Mouse (Mus musculus): ENCODE measurements around the gene Slc30a1. TPM values are rescaled to one million over a fixed set of nuclear protein-coding genes. Genes with fewer than 3 reads are reported as not detected.

Slc30a1 gene
- total RNA-seq, 2 experiments from 2014 or later: 16.6 to 21.0 TPM

DNA sequence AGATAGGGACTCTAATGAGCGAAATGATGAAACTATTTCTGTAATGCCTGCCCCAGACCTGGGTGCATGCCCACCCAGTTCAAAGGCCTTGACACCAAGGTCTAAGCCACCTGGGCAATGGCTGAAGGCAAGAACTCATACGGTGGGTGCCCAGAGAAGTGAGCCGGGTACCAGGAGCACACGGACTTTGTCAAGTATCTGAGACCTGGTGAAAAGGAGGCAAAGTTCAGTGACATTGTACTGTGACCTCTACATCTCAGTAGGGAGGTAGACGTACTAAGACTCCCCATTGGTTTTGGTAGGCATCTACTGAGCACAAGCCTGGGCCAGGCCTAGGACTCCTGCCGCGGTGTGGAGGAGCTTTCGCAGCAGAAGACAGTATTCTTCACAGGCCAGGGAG, 38.8 kb downstream of the Slc30a1 start:
- no peak for DNase-seq

DNA sequence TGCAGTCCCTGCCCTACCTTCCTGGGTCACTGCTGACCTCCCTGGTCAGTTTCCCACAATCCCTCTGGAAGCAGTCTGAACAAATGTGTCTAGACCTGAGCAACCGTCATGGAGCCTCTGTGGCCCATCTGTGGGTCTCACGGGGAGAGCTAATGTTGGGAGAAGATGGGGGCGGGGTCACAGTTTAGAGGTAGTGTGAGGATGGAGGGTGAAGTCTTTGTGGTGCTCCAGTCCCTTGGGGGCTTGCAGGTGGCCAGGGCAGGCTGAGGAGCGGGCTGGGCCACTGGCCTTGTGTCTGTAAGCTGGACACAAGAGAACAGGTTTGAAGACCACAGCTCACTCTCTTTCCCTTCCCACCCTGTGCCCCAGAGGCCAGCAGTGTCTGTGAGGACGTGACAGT, 39.2 kb downstream of the Slc30a1 start:
- no peak for DNase-seq

DNA sequence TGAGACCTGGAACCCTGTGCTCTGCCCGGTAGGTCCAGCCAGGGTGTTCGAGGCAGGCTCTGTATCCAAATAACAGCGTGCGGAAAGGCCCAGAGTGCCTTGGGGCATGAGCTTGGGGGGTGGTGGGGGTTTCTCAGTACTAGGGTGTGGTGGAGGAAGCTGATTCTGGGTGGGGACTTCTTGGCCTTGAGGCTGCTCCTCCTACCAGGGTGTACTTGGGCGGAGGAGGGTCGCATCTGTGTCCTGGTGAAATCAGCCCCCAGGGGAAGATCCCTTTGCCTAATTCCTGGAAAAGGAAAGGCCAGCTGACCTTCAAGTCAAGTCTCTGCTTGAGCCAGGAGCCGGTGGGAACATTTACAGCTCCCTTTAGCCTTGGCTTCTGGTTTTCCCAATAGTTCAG, 39.7 kb downstream of the Slc30a1 start:
- DNase-seq: no peak

- DNase-seq: no peak
These were observed 40.3 kb downstream of the Slc30a1 start for GRCm38 (mm10) chr1:191946835-191947234.

DNA sequence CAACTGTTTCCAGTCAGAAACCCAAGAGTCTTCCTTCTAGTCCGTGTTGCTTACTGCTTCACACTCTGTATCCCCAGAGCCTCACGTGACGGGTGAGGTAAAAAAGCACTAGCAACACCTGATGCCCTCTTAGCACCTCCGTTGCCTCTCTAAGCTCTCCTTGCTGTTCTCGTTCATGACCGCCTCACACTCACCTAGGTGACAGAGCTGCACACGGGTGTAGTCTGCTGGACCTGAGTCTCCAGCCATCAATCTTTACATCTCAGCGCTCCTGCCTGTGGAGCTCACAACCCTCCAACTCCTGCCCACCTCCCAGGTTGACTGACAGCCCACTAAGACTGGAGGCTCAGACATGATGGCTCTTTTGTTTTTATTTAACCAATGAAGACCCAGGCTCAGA, 41.2 kb downstream of the Slc30a1 start:
- no peak for DNase-seq

- DNase-seq: no peak
These were observed 42.0 kb downstream of the Slc30a1 start for GRCm38 (mm10) chr1:191948600-191948999.

- DNase-seq: no peak
These were observed 44.0 kb downstream of the Slc30a1 start for GRCm38 (mm10) chr1:191950611-191951010.

DNA sequence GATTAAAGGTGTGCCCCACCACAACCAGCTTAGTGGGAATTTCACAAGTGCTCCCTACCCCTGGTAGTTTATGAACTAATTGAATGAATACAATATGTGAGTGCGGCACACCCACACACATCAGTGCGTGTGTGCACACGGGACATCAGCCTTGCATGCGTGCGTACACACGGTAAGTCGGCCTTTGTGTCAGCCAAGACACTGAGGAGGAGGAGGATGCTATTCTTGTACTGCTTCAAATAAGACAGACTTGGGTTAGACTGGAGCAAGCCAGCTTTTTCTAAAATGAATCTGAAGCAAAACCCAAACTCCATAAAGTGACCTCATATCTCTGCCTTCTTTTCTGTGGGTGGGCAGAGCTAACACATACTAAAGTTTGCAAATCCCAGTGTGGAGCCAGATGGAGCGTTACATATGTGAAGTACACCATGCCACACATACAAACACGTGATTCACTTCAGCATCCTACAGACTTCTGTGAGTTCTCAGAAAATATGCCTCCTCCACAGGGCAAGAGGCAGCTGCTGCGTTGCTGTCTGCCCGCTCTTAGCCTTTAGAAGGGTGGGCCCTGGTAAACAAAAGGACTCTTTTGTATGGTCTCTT, 46.3 kb downstream of the Slc30a1 start:
- DNase-seq: no peak

DNA sequence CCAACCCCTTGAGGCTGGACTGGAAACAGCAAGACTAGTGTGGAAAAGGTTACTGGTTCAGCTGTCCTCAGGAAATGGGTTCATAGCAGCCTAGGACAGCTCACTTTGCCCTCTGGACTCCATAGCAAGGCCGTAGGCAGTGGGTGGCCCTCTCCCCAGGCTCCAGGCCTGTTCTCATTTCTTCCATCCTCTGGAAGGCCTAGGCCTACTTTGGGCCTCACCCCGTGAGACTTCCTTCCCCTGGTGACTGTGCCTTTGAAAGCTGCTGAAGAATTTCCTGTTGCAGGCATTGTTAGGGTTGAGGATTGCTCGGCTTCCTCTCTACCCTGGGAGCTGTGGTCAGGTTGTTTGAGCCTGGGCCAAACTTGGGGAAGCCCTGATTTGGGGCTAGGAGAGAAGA, 48.5 kb downstream of the Slc30a1 start:
- no peak for DNase-seq

- no peak for DNase-seq
These were observed 49.7 kb downstream of the Slc30a1 start for GRCm38 (mm10) chr1:191956261-191956660.

- peak; percentile 52 for DNase-seq
These were observed 50.3 kb downstream of the Slc30a1 start for GRCm38 (mm10) chr1:191956871-191957270.

DNA sequence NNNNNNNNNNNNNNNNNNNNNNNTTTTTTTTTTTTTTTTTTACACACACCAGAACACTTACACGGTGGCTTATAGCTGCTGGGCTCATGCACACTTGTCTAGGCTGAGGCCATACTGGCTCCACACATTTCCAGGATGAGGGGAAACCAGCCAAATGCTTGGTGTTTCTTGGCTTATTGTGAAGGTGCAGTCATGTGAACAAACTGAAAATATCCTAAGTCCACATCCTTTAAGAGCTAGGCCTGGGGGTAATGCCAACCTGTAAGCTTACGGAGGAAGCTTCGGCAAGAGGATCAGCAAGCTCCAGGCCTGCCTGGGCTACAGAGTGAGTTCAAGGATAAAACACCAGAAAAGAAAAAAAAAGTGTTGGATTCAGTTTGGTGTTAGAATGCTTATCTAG, 50.8 kb downstream of the Slc30a1 start:
- DNase-seq: no peak

DNA sequence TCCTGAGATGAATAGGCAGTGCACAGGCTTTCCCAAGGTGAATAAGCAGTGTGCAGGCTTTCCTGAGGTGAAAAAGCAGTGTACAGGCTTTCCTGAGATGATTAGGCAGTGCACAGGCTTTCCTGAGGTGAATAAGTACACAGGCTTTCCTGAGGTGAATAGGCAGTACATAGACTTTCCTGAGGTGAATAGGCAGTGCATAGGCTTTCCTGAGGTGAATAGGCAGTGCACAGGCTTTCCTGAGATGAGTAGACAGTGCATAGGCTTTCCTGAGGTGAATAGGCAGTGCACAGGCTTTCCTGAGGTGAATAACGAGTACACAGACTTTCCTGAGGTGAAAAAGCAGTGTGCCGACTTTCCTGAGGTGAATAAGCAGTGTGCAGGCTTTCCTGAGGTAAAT, 54.4 kb downstream of the Slc30a1 start:
- DNase-seq: no peak

Other genes starting within 250 kb of the Slc30a1 start
- gene Lpgat1, start 188.9 kb upstream of the Slc30a1 start, total RNA-seq (2021): 10 to 100 TPM; 67.9 to 74.3 TPM
- 10 to 100 TPM in 1 of 2 experiments, 1 to 10 TPM in 1; 8.8 to 10.5 TPM for gene Nek2, start 85.3 kb upstream of the Slc30a1 start, total RNA-seq (2021)
- gene Rd3, start 70.6 kb downstream of the Slc30a1 start, total RNA-seq (2021): under 1 TPM; 0.15 to 0.48 TPM
- gene Traf5, start 185.8 kb downstream of the Slc30a1 start, total RNA-seq (2021): 10 to 100 TPM in 1 of 2 experiments, 1 to 10 TPM in 1; 8.4 to 10.6 TPM
- gene Rcor3, start 231.3 kb downstream of the Slc30a1 start, total RNA-seq (2021): 10 to 100 TPM; 28.8 to 42.4 TPM

Measured in adrenal gland, postnatal 10 days (tissue).